Mouse (Mus musculus) forebrain, postnatal 0 days (tissue): ENCODE measurements around the gene Pcid2. TPM values are rescaled to one million over a fixed set of nuclear protein-coding genes. Genes with fewer than 3 reads are reported as not detected.
A peak's percentile ranks its signal among the peaks of the same experiment; 100 is the strongest.
"Not testable (repeated sequence)": the region's sequence is repeated elsewhere in the genome, so short reads cannot be mapped to it uniquely, and the experiment has no call there.

ENCODE experiments used
- ATAC-seq: fragments of 200-750 bp; cut with Nextera tagmentation; 2 replicates; pipeline ENCODE4 v1.8.0; 2017; ENCODE audit warnings: mild to moderate bottlenecking, moderate library complexity
- DNase-seq: peaks from one replicate; pipeline ENCODE4 v3.0.0-alpha.2; 2015
- H3K27ac ChIP-seq: fragments of 300-500 bp; sonication (generic); 2 replicates; pipeline ENCODE4 v1.5.1; 2014; ENCODE audit warnings: low read depth, mild to moderate bottlenecking, antibody characterized with exemption, low read length, moderate library complexity, mixed read lengths
- H3K27me3 ChIP-seq: fragments of 300-500 bp; sonication (generic); 2 replicates; pipeline ENCODE4 v1.6.1; 2014; ENCODE audit warnings: mild to moderate bottlenecking, low read length, mixed read lengths; ENCODE audit not compliant: insufficient read depth
- H3K36me3 ChIP-seq: fragments of 300-500 bp; sonication (generic); 2 replicates; pipeline ENCODE4 v1.6.1; 2014; ENCODE audit warnings: mild to moderate bottlenecking, moderate library complexity; ENCODE audit not compliant: insufficient read depth
- H3K4me1 ChIP-seq: fragments of 300-500 bp; sonication (generic); 2 replicates; pipeline ENCODE4 v1.6.1; 2014; ENCODE audit warnings: antibody characterized with exemption; ENCODE audit not compliant: insufficient read depth
- H3K4me2 ChIP-seq: fragments of 300-500 bp; sonication (generic); 2 replicates; pipeline ENCODE4 v1.6.1; 2014; ENCODE audit warnings: low read depth, mild to moderate bottlenecking, moderate library complexity
- H3K4me3 ChIP-seq: fragments of 300-500 bp; sonication (generic); 2 replicates; pipeline ENCODE4 v1.5.1; 2014; ENCODE audit warnings: low read depth, low read length, mixed read lengths
- H3K9ac ChIP-seq: fragments of 300-500 bp; sonication (generic); 2 replicates; pipeline ENCODE4 v1.6.1; 2014; ENCODE audit warnings: mild to moderate bottlenecking
- H3K9me3 ChIP-seq: fragments of 300-500 bp; sonication (generic); 2 replicates; pipeline ENCODE4 v1.6.1; 2016; ENCODE audit warnings: low read length
- CTCF ChIP-seq: sonication (generic); IDR thresholded peaks from 2 replicates; pipeline ENCODE4 v1.5.1; 2016; ENCODE audit warnings: antibody characterized with exemption, control low read depth, low read depth
- WGBS: fragments of 180-500 bp; shearing (Covaris S2); extraction: QIAGEN DNeasy Blood & Tissue Kit; methylation state at CpG from one replicate; pipeline ENCODE4 v1.1.7; 2014; 5-methylcytosine and 5-hydroxymethylcytosine counted together
- polyA plus RNA-seq: library from polyadenylated mRNA; unstranded; fragments of >200 nt; fragmentation: Nextera tagmentation; extraction: Ambion mirVana; gene quantifications from 2 replicates; pipeline ENCODE4 v1.2.1, GENCODE M21; 2015
- total RNA-seq: library from RNA; depleted of rRNA; stranded (reverse); fragments of >200 nt; gene quantifications from 2 replicates; pipeline ENCODE4 v1.2.3, GENCODE M21; 2014

Pcid2 gene
- total and polyA plus RNA-seq, 2 experiments from 2014 or later: 27.1 to 32.2 TPM

DNA sequence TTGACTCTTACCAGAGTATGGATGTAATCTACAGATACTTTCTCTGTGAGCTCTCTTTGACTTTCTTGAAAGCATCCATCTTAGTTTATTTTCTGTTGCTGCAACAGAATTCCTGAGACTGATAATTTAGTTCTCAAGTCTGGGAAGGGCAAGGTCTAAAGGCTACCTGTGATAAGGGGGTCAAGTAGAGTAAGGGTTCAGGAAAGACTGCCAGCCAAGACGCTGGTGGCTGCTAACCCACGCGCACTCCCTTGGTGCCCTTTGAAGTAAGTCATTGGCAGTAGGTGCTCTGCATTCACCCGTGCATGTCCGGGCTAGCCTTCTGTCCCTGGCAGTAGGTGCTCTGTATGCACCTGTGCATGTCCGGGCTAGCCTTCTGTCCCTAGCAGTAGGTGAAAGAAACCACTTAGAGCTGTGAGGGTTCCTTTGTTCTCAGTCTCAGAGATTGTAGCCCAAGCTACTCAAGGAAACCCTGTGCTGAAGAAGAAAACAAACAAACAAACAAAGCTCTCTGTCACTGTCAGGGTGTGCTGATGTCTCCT is 34.5 kb upstream of the Pcid2 start:
- H3K27ac ChIP-seq: no peak overlapping the region
- 98% methylated on average over 6 of the region's 6 CpGs for WGBS
- H3K4me3 ChIP-seq: no peak overlapping the region

DNA sequence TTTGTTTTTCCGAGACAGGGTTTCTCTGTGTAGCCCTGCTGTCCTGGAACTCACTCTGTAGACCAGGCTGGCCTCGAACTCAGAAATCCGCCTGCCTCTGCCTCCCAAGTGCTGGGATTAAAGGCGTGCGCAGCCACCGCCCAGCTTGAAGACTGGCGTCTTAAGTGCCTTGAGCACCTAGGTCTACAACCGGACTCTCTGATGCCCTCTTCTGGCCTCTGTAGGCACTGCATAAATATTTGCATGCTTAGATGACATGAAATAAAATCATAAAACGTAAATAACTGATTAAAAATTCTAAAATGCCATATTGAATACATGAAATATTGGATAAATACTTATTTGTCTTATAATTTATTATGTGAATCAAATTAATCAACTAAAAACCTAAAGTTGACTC is 27.0 kb upstream of the Pcid2 start:
- DNase-seq: peak; percentile 68
- H3K4me2 ChIP-seq, H3K9me3 ChIP-seq, H3K9ac ChIP-seq, H3K27ac ChIP-seq, H3K4me1 ChIP-seq, ATAC-seq, H3K4me3 ChIP-seq, H3K27me3 ChIP-seq: not testable (repeated sequence)
- TF ChIP-seq CTCF: peak; percentile 54
- peaks cover 84% of the 10 kb centered on the region for H3K36me3 ChIP-seq
- WGBS: 65% methylated on average over 9 of the region's 9 CpGs

More for the DNA sequence above, 34.5 kb upstream of the Pcid2 start:
- TF ChIP-seq CTCF: no peak
- Histone ChIP-seq H3K36me3 (peaks cover 96% of the 10 kb centered on the region), H3K9me3 (no peaks in the 10 kb centered on the region), H3K9ac (no peak overlapping the region), H3K4me1 (no peaks in the 10 kb centered on the region), H3K27me3 (no peaks in the 10 kb centered on the region), H3K4me2 (no peak overlapping the region)
- ATAC-seq: no peak
- no peak for DNase-seq

DNA sequence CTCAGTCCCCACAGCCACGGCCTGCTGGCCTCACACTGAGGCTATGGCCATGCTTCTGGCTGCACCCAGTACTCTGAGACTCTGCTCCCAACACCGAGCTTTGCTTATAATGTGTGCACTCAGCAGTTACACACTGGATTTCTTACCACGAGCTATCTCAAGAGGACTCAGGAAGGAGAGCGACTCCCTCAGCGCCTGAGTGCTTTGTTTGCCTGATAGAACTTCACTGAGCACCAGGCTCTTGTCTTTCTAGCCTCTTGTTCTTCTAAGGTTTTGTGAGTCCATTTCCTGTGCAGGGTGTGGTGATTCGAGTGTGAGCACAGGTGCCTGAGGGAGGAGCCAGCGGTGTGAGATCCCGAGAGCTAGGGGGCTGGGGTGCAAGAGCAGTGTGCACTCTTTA is 19.6 kb upstream of the Pcid2 start:
- no peaks in the 10 kb centered on the region for H3K4me1 ChIP-seq
- no peak overlapping the region for H3K27ac ChIP-seq
- H3K4me3 ChIP-seq: no peak overlapping the region
- ATAC-seq: no peak
- TF ChIP-seq CTCF: no peak
- H3K36me3 ChIP-seq: peaks cover 66% of the 10 kb centered on the region
- H3K9me3 ChIP-seq: no peaks in the 10 kb centered on the region
- DNase-seq: no peak
- H3K9ac ChIP-seq: no peak overlapping the region
- WGBS: 96% methylated on average over 8 of the region's 8 CpGs
- H3K27me3 ChIP-seq: no peaks in the 10 kb centered on the region
- H3K4me2 ChIP-seq: no peak overlapping the region

DNA sequence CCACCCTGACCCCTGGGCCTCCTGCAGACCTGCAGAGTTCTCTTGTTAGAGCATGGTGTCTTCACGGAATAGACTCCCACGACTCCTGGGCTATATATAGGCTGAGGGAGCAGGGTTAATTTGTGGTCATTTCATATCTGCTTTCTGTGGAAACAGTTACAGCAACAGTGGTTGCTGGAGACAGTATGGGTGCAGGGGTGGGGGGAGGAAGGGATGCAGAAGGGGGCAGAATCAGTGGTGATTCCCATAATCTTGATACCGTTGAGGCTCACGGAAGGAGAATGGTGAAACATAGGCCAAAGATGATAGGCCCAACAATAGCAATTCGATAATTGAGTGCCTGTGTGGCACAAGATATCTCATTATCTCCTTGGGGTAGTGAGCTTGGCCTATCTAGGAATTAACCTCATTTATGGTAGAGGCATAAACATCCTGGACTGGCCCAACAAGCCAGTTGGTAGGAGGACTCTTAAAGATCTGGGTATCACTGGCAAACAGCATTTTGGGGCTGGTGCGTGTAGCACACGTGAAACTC is 17.7 kb upstream of the Pcid2 start:
- no peak for TF ChIP-seq CTCF

DNA sequence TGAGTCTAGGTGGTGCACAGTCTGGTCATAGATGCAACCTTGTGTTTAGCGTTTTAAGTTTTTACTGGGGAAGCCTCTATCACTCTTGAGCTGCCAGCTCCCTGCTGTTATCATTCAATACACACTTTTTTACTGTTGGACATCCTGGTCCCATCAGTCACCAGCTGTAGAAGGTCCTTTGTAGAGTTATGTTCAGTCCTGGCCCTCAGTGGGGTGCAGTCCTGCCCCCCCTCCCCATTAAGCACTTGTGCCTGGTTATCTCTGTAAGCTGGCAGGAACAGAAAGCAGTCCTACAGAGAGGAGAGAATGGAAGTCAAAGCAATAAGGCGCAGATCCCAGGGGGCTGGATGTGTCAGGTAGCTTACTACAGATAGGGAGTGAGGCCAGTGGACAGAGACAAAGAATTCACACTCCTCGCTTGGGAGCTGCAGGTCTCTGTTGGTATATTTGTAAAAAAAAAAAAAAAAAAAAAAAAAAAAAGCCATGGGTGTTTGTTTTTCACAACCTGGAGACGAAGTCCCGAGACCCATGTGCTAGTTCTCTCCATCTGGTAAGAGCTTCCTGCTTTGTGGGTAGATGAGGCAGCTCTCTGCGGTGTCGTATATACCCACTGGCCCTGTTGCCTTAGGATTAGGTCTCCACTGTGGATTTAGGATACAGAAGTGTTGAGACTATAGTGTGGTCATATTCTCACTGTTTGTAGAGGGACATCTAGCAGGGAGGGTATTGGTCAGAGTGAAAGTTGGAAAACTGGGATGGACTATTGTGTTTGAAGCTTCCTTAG is 15.8 kb upstream of the Pcid2 start:
- DNase-seq (no peak), ATAC-seq (no peak)
- no peak overlapping the region for H3K27ac ChIP-seq
- WGBS: 89% methylated on average over 7 of the region's 7 CpGs
- no peak overlapping the region for H3K4me3 ChIP-seq
- no peak overlapping the region for H3K9ac ChIP-seq
- peaks cover 44% of the 10 kb centered on the region for H3K36me3 ChIP-seq
- no peak overlapping the region for H3K4me2 ChIP-seq
- no peaks in the 10 kb centered on the region for H3K27me3 ChIP-seq
- no peaks in the 10 kb centered on the region for H3K4me1 ChIP-seq
- no peak for TF ChIP-seq CTCF
- H3K9me3 ChIP-seq: no peaks in the 10 kb centered on the region

More for the DNA sequence above, 17.7 kb upstream of the Pcid2 start:
- no peak overlapping the region for H3K9ac ChIP-seq
- WGBS: 94% methylated on average over 7 of the region's 7 CpGs
- ATAC-seq (no peak), DNase-seq (no peak)
- no peak overlapping the region for H3K4me2 ChIP-seq
- no peaks in the 10 kb centered on the region for H3K27me3 ChIP-seq
- no peak overlapping the region for H3K4me3 ChIP-seq
- H3K36me3 ChIP-seq: peaks cover 58% of the 10 kb centered on the region
- no peak overlapping the region for H3K27ac ChIP-seq
- H3K9me3 ChIP-seq: no peaks in the 10 kb centered on the region
- no peaks in the 10 kb centered on the region for H3K4me1 ChIP-seq

DNA sequence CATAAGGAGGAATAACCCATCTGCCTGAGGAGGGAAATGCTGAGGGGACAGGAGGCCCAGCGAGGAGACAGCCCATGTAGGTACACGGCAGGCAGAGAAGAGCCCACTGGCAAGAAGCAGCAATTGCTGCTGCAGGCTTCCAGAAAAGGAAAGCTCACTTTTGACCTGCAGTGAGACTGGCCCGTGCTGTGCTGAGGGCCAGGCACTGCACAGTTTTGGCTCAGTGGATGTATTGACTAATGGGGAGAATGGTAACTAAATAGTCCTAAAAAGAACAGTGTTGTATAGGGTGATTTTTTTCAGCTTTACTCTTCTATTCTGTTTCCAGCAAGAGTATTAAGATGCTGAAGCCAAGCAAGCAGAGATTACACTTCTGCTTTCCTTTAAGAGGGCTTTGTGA is 13.3 kb upstream of the Pcid2 start:
- Histone ChIP-seq H3K4me3 (no peak overlapping the region), H3K27ac (no peak overlapping the region), H3K4me2 (no peak overlapping the region), H3K36me3 (peaks cover 21% of the 10 kb centered on the region), H3K27me3 (no peaks in the 10 kb centered on the region), H3K9ac (no peak overlapping the region), H3K9me3 (no peaks in the 10 kb centered on the region), H3K4me1 (no peaks in the 10 kb centered on the region)
- no peak for DNase-seq
- no peak for ATAC-seq
- WGBS: 90% methylated on average over 3 of the region's 3 CpGs
- TF ChIP-seq CTCF: no peak

DNA sequence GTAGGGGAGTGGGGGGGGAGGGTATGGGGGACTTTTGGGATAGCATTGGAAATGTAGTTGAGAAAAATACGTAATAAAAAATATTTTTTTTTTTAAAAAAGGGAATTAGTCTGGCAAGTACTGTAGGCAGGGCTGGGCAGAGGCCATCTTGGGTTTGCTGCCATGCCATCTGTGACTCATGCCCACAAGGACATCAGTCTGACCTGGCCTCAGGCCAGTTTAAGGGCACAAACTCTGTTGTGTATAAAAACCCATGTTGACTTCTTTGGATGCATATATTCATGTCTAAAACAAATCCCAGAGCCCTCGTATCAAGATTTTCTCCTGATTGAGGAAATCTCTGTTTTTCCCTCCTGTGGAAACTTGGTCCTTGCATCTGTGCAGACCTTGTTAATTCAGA is 11.8 kb upstream of the Pcid2 start:
- no peak for TF ChIP-seq CTCF
- Histone ChIP-seq H3K4me3 (no peak overlapping the region), H3K36me3 (peaks cover 21% of the 10 kb centered on the region), H3K4me1 (no peaks in the 10 kb centered on the region), H3K27me3 (no peaks in the 10 kb centered on the region), H3K27ac (no peak overlapping the region), H3K4me2 (no peak overlapping the region), H3K9me3 (no peaks in the 10 kb centered on the region), H3K9ac (no peak overlapping the region)
- 92% methylated on average over 2 of the region's 2 CpGs for WGBS
- DNase-seq (no peak), ATAC-seq (no peak)
